Mouse (Mus musculus) liver, adult 2 months (tissue): ENCODE results near the gene Dlx3.

Experiments used
- CTCF ChIP-seq: fragments of 200-500 bp; IDR thresholded peaks from 2 replicates; pipeline ENCODE4 v1.5.1; 2011; ENCODE audit warnings: low read depth, low read length, control low read depth
- POLR2A ChIP-seq: fragments of 200-500 bp; IDR thresholded peaks from 2 replicates; pipeline ENCODE4 v1.6.1; 2011; ENCODE audit warnings: low read length, control low read depth; ENCODE audit not compliant: insufficient read depth; ENCODE audit errors: extremely low read depth

GRCm38 (mm10) chr11:95110081-95110480 is 9.8 kb upstream of the Dlx3 start:
- no peak for TF ChIP-seq CTCF
- no peak for TF ChIP-seq POLR2A
